In the genomic region with DNA sequence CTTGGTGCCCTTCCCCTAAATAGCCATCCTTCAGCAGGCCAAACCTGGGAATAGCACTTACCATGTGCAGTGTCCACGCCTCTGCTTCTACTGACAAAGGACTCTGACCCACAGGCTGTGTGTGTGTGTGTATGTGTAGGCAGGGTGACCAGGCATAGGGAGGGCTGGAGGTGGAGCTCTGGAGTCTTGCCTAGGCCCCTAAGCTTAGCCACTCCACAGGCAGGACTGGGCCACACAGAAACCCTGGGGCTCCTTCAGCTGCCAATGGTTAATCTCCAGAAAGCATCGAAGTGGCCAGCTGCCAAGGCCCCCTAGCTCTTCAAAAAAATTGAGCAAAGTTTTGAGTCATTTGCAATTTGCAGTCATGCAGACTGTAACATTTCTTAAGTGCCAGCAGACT, we compare ENCODE assay signal across 9 mouse cellular contexts. TPM values are rescaled to one million over a fixed set of nuclear protein-coding genes. Genes with fewer than 3 reads are reported as not detected.
DNase-seq lines count a peak whose midpoint lies in the region; ATAC-seq and TF ChIP-seq lines count a peak whose summit lies in the region.
"Had no signal": no experiment of that assay in that cellular context is flagged by ENCODE, and none has a peak within 500 bp of the region (broad histone marks: within the 10 kb centered on the region; RNA-seq: fewer than 3 reads in every experiment).

No protein-coding gene starts in this region.

- no peaks in the 10 kb centered on the region for H3K36me3 ChIP-seq in heart, embryonic 12.5 days
- no peaks in the 10 kb centered on the region for H3K36me3 ChIP-seq in kidney, adult 2 months (ENCODE audit: control insufficient read depth, insufficient read depth, low read length)
- H3K36me3 ChIP-seq: neural tube, embryonic 13.5 days had no signal

- H3K9ac ChIP-seq in heart, embryonic 12.5 days: no peak overlapping the region
- H3K9ac ChIP-seq: neural tube, embryonic 13.5 days had no signal

- H3K4me2 ChIP-seq in heart, embryonic 12.5 days: 0 out of 2 replicates have a peak overlapping the region, but pooled peaks have one; percentile 1
- H3K4me2 ChIP-seq: neural tube, embryonic 13.5 days had no signal

- no peaks in the 10 kb centered on the region for H3K9me3 ChIP-seq in heart, embryonic 12.5 days (replicated peaks)
- H3K9me3 ChIP-seq: neural tube, embryonic 13.5 days had no signal

- H3K4me3 ChIP-seq in heart, embryonic 12.5 days: no peak overlapping the region
- peak overlapping the region; percentile 2 for H3K4me3 ChIP-seq in bone marrow, adult 2 months (replicated peaks; ENCODE audit: control insufficient read depth, low read depth, low read length)
- no peak overlapping the region for H3K4me3 ChIP-seq in kidney, adult 2 months (ENCODE audit: insufficient read depth, low read depth, low read length)
- H3K4me3 ChIP-seq: neural tube, embryonic 13.5 days had no signal

- H3K27ac ChIP-seq in heart, embryonic 12.5 days (ENCODE audit: poor library complexity, severe bottlenecking): no peak overlapping the region
- H3K27ac ChIP-seq in bone marrow, adult 2 months (ENCODE audit: control insufficient read depth, insufficient read depth, low read depth, low read length, poor library complexity): peak overlapping the region; percentile 25
- no peak overlapping the region for H3K27ac ChIP-seq in kidney, adult 2 months (ENCODE audit: insufficient read depth, low read depth, low read length)
- H3K27ac ChIP-seq: neural tube, embryonic 13.5 days had no signal

- DNase-seq in heart, adult 9 months (ENCODE audit: low spot score in 2 of 2): no peak
- DNase-seq in kidney, adult 2 months: peak; percentile 87
- peak; percentile 4 for DNase-seq in lung, postnatal 14 days
- DNase-seq in thymus, postnatal 36 days: no peak
- DNase-seq in ovary, postnatal 14 days (ENCODE audit: low spot score): no peak

- no peak for TF ChIP-seq POLR2A in bone marrow, adult 2 months (IDR thresholded peaks at IDR 0.05; ENCODE audit: borderline replicate concordance, control insufficient read depth, low read depth, low read length)
- no peak for TF ChIP-seq POLR2A in kidney, adult 2 months (IDR thresholded peaks at IDR 0.05; ENCODE audit: low read depth, low read length)

- peak; percentile 87 for ATAC-seq in heart, embryonic 12.5 days (ENCODE audit: insufficient number of reproducible peaks, low FRiP score)
- no peak for ATAC-seq in cerebellum, adult (ENCODE audit: insufficient number of reproducible peaks, low FRiP score, low TSS enrichment)

- peaks cover 32% of the 10 kb centered on the region for H3K4me1 ChIP-seq in heart, embryonic 12.5 days (replicated peaks)
- no peaks in the 10 kb centered on the region; the same call in 1 of the 2 replicates for H3K4me1 ChIP-seq in bone marrow, adult 2 months (ENCODE audit: control insufficient read depth, insufficient read depth, low read length)
- H3K4me1 ChIP-seq in kidney, adult 2 months (ENCODE audit: control insufficient read depth, insufficient read depth, low read length): peaks cover 39% of the 10 kb centered on the region

- TF ChIP-seq CTCF in bone marrow, adult 2 months (IDR thresholded peaks at IDR 0.05; ENCODE audit: control insufficient read depth, insufficient read depth, low read length): no peak
- TF ChIP-seq CTCF in kidney, adult 2 months (conservative IDR thresholded peaks at IDR 0.05; ENCODE audit: insufficient read depth, insufficient read length, low read depth, low read length): no peak

- no peaks in the 10 kb centered on the region for H3K27me3 ChIP-seq in heart, embryonic 12.5 days (replicated peaks)
- no peaks in the 10 kb centered on the region for H3K27me3 ChIP-seq in kidney, adult 2 months (replicated peaks; ENCODE audit: control insufficient read depth, insufficient read depth, low read length)
- H3K27me3 ChIP-seq: neural tube, embryonic 13.5 days had no signal

- WGBS in heart, embryonic 12.5 days: 43% methylated on average over 2 of the region's 2 CpGs
- 65% methylated on average over 2 of the region's 2 CpGs for WGBS in bone marrow, adult 2 months
- 32% methylated on average over 2 of the region's 2 CpGs for WGBS in kidney, adult 2 months

RNA-seq across cellular contexts. Expression of gene Fam213a, which starts 5.5 kb away (rescaled TPM):
- polyA plus RNA-seq in heart, embryonic 12.5 days (2016; fragmentation: Nextera tagmentation; extraction: Ambion mirVana): 58.7 and 59.1 TPM in 2 replicates
- 114 and 196 TPM in 2 replicates for polyA plus RNA-seq in bone marrow, adult 2 months (2011; ENCODE audit: insufficient read depth, insufficient read length, low replicate concordance, missing spikeins)
- polyA plus RNA-seq in kidney, adult 2 months (2012; rRNA removed): 68.2 and 80.8 TPM in 2 replicates

RNA-seq across cellular contexts. Expression of gene Tspan14, which starts 41.5 kb away (rescaled TPM):
- polyA plus RNA-seq in heart, embryonic 12.5 days (2016; fragmentation: Nextera tagmentation; extraction: Ambion mirVana): 43.2 and 46.7 TPM in 2 replicates
- polyA plus RNA-seq in bone marrow, adult 2 months (2011; ENCODE audit: insufficient read depth, insufficient read length, low replicate concordance, missing spikeins): 23.3 and 41.2 TPM in 2 replicates
- polyA plus RNA-seq in kidney, adult 2 months (2012; rRNA removed): 119 and 121 TPM in 2 replicates

Comparison
In these comparisons a context has a peak if more than half of its experiments do, and no peak if none do; other contexts are left out.
1. DNase-seq: peak in kidney, adult 2 months (single experiment) and lung, postnatal 14 days (single experiment); none in heart, adult 9 months (0 of 2), thymus, postnatal 36 days (0 of 2) and ovary, postnatal 14 days (single experiment).